In genomic region chr6:38240618-38241017, GRCm38 (mm10) we compare ENCODE assay signal across 18 mouse cellular contexts. TPM values are rescaled to one million over a fixed set of nuclear protein-coding genes. Genes with fewer than 3 reads are reported as not detected.
DNase-seq lines count a peak whose midpoint lies in the region; ATAC-seq lines count a peak whose summit lies in the region.
"Had no signal": no experiment of that assay in that cellular context is flagged by ENCODE, and none has a peak within 500 bp of the region (broad histone marks: within the 10 kb centered on the region; RNA-seq: fewer than 3 reads in every experiment).

No protein-coding gene starts in this region.

- no peak overlapping the region for H3K4me2 ChIP-seq in forebrain, embryonic 13.5 days
- no peak overlapping the region for H3K4me2 ChIP-seq in forebrain, embryonic 12.5 days
- H3K4me2 ChIP-seq in kidney, embryonic 15.5 days = no peak overlapping the region
- H3K4me2 ChIP-seq: heart, embryonic 11.5 days; limb, embryonic 15.5 days had no signal

- H3K4me1 ChIP-seq in forebrain, embryonic 13.5 days = peaks cover 53% of the 10 kb centered on the region
- H3K4me1 ChIP-seq in forebrain, embryonic 12.5 days = peaks cover 33% of the 10 kb centered on the region
- peaks cover 29% of the 10 kb centered on the region for H3K4me1 ChIP-seq in kidney, embryonic 15.5 days

- H3K27me3 ChIP-seq in forebrain, embryonic 13.5 days = no peaks in the 10 kb centered on the region
- H3K27me3 ChIP-seq in forebrain, embryonic 12.5 days = no peaks in the 10 kb centered on the region
- no peaks in the 10 kb centered on the region for H3K27me3 ChIP-seq in kidney, embryonic 15.5 days
- H3K27me3 ChIP-seq: limb, embryonic 15.5 days; Patski had no signal

- ATAC-seq in forebrain, embryonic 13.5 days = peak; percentile 46
- ATAC-seq in forebrain, embryonic 12.5 days (ENCODE audit: low FRiP score) = no peak
- ATAC-seq in kidney, embryonic 15.5 days (replicated peaks; ENCODE audit: low FRiP score) = no peak
- ATAC-seq: Patski had no signal

- H3K36me3 ChIP-seq in forebrain, embryonic 13.5 days (ENCODE audit: poor library complexity, severe bottlenecking) = no peaks in the 10 kb centered on the region
- no peaks in the 10 kb centered on the region for H3K36me3 ChIP-seq in forebrain, embryonic 12.5 days (replicated peaks)
- H3K36me3 ChIP-seq in kidney, embryonic 15.5 days = no peaks in the 10 kb centered on the region
- H3K36me3 ChIP-seq: limb, embryonic 15.5 days had no signal

- WGBS in forebrain, embryonic 13.5 days = 83% methylated on average over 5 of the region's 5 CpGs
- 85% methylated on average over 5 of the region's 5 CpGs for WGBS in forebrain, embryonic 12.5 days
- WGBS in kidney, embryonic 15.5 days = 82% methylated on average over 5 of the region's 5 CpGs

- peak; percentile 59 for DNase-seq in left cerebral cortex, adult 11 months (ENCODE audit: low spot score)
- DNase-seq in left cerebral cortex, postnatal 4 days = no peak
- peak; percentile 63 to 78 for DNase-seq in frontal cortex, adult 2 months (ENCODE audit: extremely low spot score in 1 of 2, low spot score in 1 of 2)
- DNase-seq in left cerebral cortex, postnatal 25 days (ENCODE audit: low spot score in 2 of 2) = peak; percentile 42 to 91
- DNase-seq in adrenal gland, adult 2 months = no peak
- DNase-seq: cerebellum, postnatal 10 days; gastrocnemius, postnatal 25 days; heart, postnatal 36 days; kidney, adult 11 months; kidney, postnatal 36 days; lung, adult 18-20 months; thymus, postnatal 36 days had no signal

- H3K9me3 ChIP-seq in forebrain, embryonic 13.5 days (replicated peaks) = no peaks in the 10 kb centered on the region; the same call in 1 of the 2 replicates
- H3K9me3 ChIP-seq in forebrain, embryonic 12.5 days = no peaks in the 10 kb centered on the region
- H3K9me3 ChIP-seq in kidney, embryonic 15.5 days (replicated peaks) = no peaks in the 10 kb centered on the region
- H3K9me3 ChIP-seq: limb, embryonic 15.5 days had no signal

- H3K9ac ChIP-seq in forebrain, embryonic 13.5 days = no peak overlapping the region
- H3K9ac ChIP-seq in forebrain, embryonic 12.5 days = no peak overlapping the region
- H3K9ac ChIP-seq in kidney, embryonic 15.5 days = no peak overlapping the region
- H3K9ac ChIP-seq: limb, embryonic 15.5 days had no signal

- no peak overlapping the region for H3K4me3 ChIP-seq in forebrain, embryonic 13.5 days
- H3K4me3 ChIP-seq in forebrain, embryonic 12.5 days (replicated peaks) = no peak overlapping the region
- H3K4me3 ChIP-seq in kidney, embryonic 15.5 days (replicated peaks) = no peak overlapping the region
- H3K4me3 ChIP-seq: limb, embryonic 15.5 days had no signal

- H3K27ac ChIP-seq in forebrain, embryonic 13.5 days = no peak overlapping the region
- no peak overlapping the region for H3K27ac ChIP-seq in forebrain, embryonic 12.5 days
- H3K27ac ChIP-seq in kidney, embryonic 15.5 days = no peak overlapping the region
- H3K27ac ChIP-seq: limb, embryonic 15.5 days had no signal

- intact Hi-C loops in left cerebral cortex, postnatal 4 days (cut with DNase I) = no loop called here
- intact Hi-C loops in left cerebral cortex, postnatal 25 days (cut with DNase I) = loop anchor here (1.0 to 5.0 kb wide), 2 partner anchors 23 to 38 kb away; no protein-coding TSS in a partner anchor

RNA-seq across cellular contexts. Expression of gene D630045J12Rik, which starts 13.2 kb away (rescaled TPM):
- 10.9 and 12.4 TPM in 2 replicates for polyA plus RNA-seq in forebrain, embryonic 13.5 days (2015; fragmentation: Nextera tagmentation; extraction: Ambion mirVana)
- 13.0 and 13.6 TPM in 2 replicates for polyA plus RNA-seq in forebrain, embryonic 12.5 days (2016; fragmentation: Nextera tagmentation; extraction: Ambion mirVana)
- total RNA-seq in left cerebral cortex, postnatal 4 days (2021) = 10 to 100 TPM; 79.1 to 86.7 TPM
- polyA plus RNA-seq in frontal cortex, adult 2 months (2012; rRNA removed) = 17.9 and 19.2 TPM in 2 replicates
- 10 to 100 TPM; 41.4 to 48.7 TPM for total RNA-seq in left cerebral cortex, postnatal 25 days (2021)
- 1 to 10 TPM; 2.9 to 4.5 TPM for total RNA-seq in adrenal gland, adult 2 months (2021)
- 3.2 and 4.1 TPM in 2 replicates for polyA plus RNA-seq in adrenal gland, adult 2 months (2012; rRNA removed)
- 6.7 and 7.8 TPM in 2 replicates for polyA plus RNA-seq in kidney, embryonic 15.5 days (2015; fragmentation: Nextera tagmentation; extraction: Ambion mirVana)

RNA-seq across cellular contexts. Expression of gene Zc3hav1l, which starts 58.4 kb away (rescaled TPM):
- 8.2 and 8.7 TPM in 2 replicates for polyA plus RNA-seq in forebrain, embryonic 13.5 days (2015; fragmentation: Nextera tagmentation; extraction: Ambion mirVana)
- polyA plus RNA-seq in forebrain, embryonic 12.5 days (2016; fragmentation: Nextera tagmentation; extraction: Ambion mirVana) = 12.6 and 17.3 TPM in 2 replicates
- total RNA-seq in left cerebral cortex, postnatal 4 days (2021) = 1 to 10 TPM; 8.0 to 9.4 TPM
- 4.0 and 4.2 TPM in 2 replicates for polyA plus RNA-seq in frontal cortex, adult 2 months (2012; rRNA removed)
- 1 to 10 TPM; 3.1 TPM for total RNA-seq in left cerebral cortex, postnatal 25 days (2021)
- total RNA-seq in adrenal gland, adult 2 months (2021) = 1 to 10 TPM; 2.2 to 3.1 TPM
- polyA plus RNA-seq in adrenal gland, adult 2 months (2012; rRNA removed) = 2.4 and 3.2 TPM in 2 replicates
- 9.9 TPM in 2 replicates for polyA plus RNA-seq in kidney, embryonic 15.5 days (2015; fragmentation: Nextera tagmentation; extraction: Ambion mirVana)

Comparison
In these comparisons a context has a peak if more than half of its experiments do, and no peak if none do; other contexts are left out.
1. DNase-seq: peak in left cerebral cortex, adult 11 months (single experiment), frontal cortex, adult 2 months (2 of 2) and left cerebral cortex, postnatal 25 days (2 of 2); none in left cerebral cortex, postnatal 4 days (single experiment) and adrenal gland, adult 2 months (single experiment).